Mouse (Mus musculus) forebrain, embryonic 15.5 days (tissue): ENCODE results near the gene Ccdc155. TPM values are rescaled to one million over a fixed set of nuclear protein-coding genes. Genes with fewer than 3 reads are reported as not detected.
A peak's percentile ranks its signal among the peaks of the same experiment; 100 is the strongest.
"Not testable (repeated sequence)": the region's sequence is repeated elsewhere in the genome, so short reads cannot be mapped to it uniquely, and the experiment has no call there.

Experiments
- ATAC-seq: fragments of 200-750 bp; cut with Nextera tagmentation; replicated peaks from 2 replicates; pipeline ENCODE4 v1.8.0; 2017; ENCODE audit warnings: mild to moderate bottlenecking, moderate TSS enrichment, moderate library complexity
- H3K27ac ChIP-seq: fragments of 300-500 bp; sonication (generic); replicated peaks from 2 replicates; pipeline ENCODE4 v1.5.1; 2015; ENCODE audit warnings: mild to moderate bottlenecking, inconsistent platforms
- H3K27me3 ChIP-seq: fragments of 300-500 bp; sonication (generic); 2 replicates; pipeline ENCODE4 v1.6.1; 2015; ENCODE audit warnings: inconsistent platforms
- H3K36me3 ChIP-seq: fragments of 300-500 bp; sonication (generic); 2 replicates; pipeline ENCODE4 v1.6.1; 2015; ENCODE audit warnings: mild to moderate bottlenecking, inconsistent platforms
- H3K4me1 ChIP-seq: fragments of 300-500 bp; sonication (generic); 2 replicates; pipeline ENCODE4 v1.6.1; 2015; ENCODE audit warnings: inconsistent platforms
- H3K4me2 ChIP-seq: fragments of 300-500 bp; sonication (generic); replicated peaks from 2 replicates; pipeline ENCODE4 v1.6.1; 2015; ENCODE audit warnings: mild to moderate bottlenecking, inconsistent platforms
- H3K4me3 ChIP-seq: fragments of 300-500 bp; sonication (generic); 2 replicates; pipeline ENCODE4 v1.5.1; 2015; ENCODE audit warnings: mild to moderate bottlenecking, inconsistent platforms
- H3K9ac ChIP-seq: fragments of 300-500 bp; sonication (generic); replicated peaks from 2 replicates; pipeline ENCODE4 v1.6.1; 2015; ENCODE audit warnings: mild to moderate bottlenecking, inconsistent platforms
- H3K9me3 ChIP-seq: fragments of 300-500 bp; sonication (generic); 2 replicates; pipeline ENCODE4 v1.6.1; 2016; ENCODE audit warnings: inconsistent platforms
- WGBS: fragments of 180-500 bp; shearing (Covaris S2); methylation state at CpG from one replicate; pipeline ENCODE4 v1.1.7; 2015; ENCODE audit warnings: mixed read lengths; 5-methylcytosine and 5-hydroxymethylcytosine counted together
- polyA plus RNA-seq: library from polyadenylated mRNA; unstranded; fragments of >200 nt; fragmentation: Nextera tagmentation; extraction: Ambion mirVana; gene quantifications from 2 replicates; pipeline ENCODE4 v1.2.1, GENCODE M21; 2015

Ccdc155 gene
- polyA plus RNA-seq, 1 experiment from 2014 or later: 0.74 TPM

GRCm38 (mm10) chr7:45158991-45159390, 45.7 kb downstream of the Ccdc155 start:
- no peak for ATAC-seq
- Histone ChIP-seq H3K9ac (no peak overlapping the region), H3K27me3 (peaks cover 9% of the 10 kb centered on the region), H3K36me3 (0 out of 2 replicates have a peak, but pooled peaks cover 2% of the 10 kb centered on the region), H3K4me1 (peaks cover 28% of the 10 kb centered on the region), H3K9me3 (no peaks in the 10 kb centered on the region), H3K27ac (no peak overlapping the region), H3K4me3 (no peak overlapping the region), H3K4me2 (no peak overlapping the region)
- WGBS: 93% methylated on average over 6 of the region's 6 CpGs

- H3K27me3 ChIP-seq: no peaks in the 10 kb centered on the region
- H3K27ac ChIP-seq: no peak overlapping the region
- ATAC-seq: no peak
- no peak overlapping the region for H3K4me3 ChIP-seq
- H3K9ac ChIP-seq: no peak overlapping the region
- H3K4me2 ChIP-seq: no peak overlapping the region
- no peaks in the 10 kb centered on the region for H3K9me3 ChIP-seq
- peaks cover 23% of the 10 kb centered on the region for H3K4me1 ChIP-seq
- 82% methylated on average over 14 of the region's 14 CpGs for WGBS
- 0 out of 2 replicates have a peak, but pooled peaks cover 2% of the 10 kb centered on the region for H3K36me3 ChIP-seq
Observed at GRCm38 (mm10) chr7:45157459-45157858, 47.2 kb downstream of the Ccdc155 start.

- 95% methylated on average over 15 of the region's 15 CpGs for WGBS
- no peaks in the 10 kb centered on the region for H3K9me3 ChIP-seq
- no peak for ATAC-seq
- peaks cover 15% of the 10 kb centered on the region for H3K4me1 ChIP-seq
- H3K4me2 ChIP-seq: no peak overlapping the region
- H3K9ac ChIP-seq: no peak overlapping the region
- no peak overlapping the region for H3K4me3 ChIP-seq
- no peak overlapping the region for H3K27ac ChIP-seq
- H3K36me3 ChIP-seq: 0 out of 2 replicates have a peak, but pooled peaks cover 2% of the 10 kb centered on the region
- H3K27me3 ChIP-seq: no peaks in the 10 kb centered on the region
Observed at GRCm38 (mm10) chr7:45156206-45156605, 48.5 kb downstream of the Ccdc155 start.

GRCm38 (mm10) chr7:45155590-45155989, 49.1 kb downstream of the Ccdc155 start:
- Histone ChIP-seq H3K4me1 (peaks cover 21% of the 10 kb centered on the region), H3K4me2 (0 out of 2 replicates have a peak overlapping the region, but pooled peaks have one; percentile 73), H3K9me3 (no peaks in the 10 kb centered on the region), H3K27ac (no peak overlapping the region), H3K36me3 (0 out of 2 replicates have a peak, but pooled peaks cover 2% of the 10 kb centered on the region), H3K27me3 (no peaks in the 10 kb centered on the region), H3K9ac (no peak overlapping the region), H3K4me3 (no peak overlapping the region; the same call in 1 of the 2 replicates)
- no peak for ATAC-seq
- WGBS: 87% methylated on average over 9 of the region's 9 CpGs

GRCm38 (mm10) chr7:45154993-45155514, 49.6 kb downstream of the Ccdc155 start:
- 80% methylated on average over 12 of the region's 12 CpGs for WGBS
- H3K9ac ChIP-seq: 0 out of 2 replicates have a peak overlapping the region, but pooled peaks have one; percentile 6
- H3K36me3 ChIP-seq: 0 out of 2 replicates have a peak, but pooled peaks cover 2% of the 10 kb centered on the region
- peak overlapping the region; percentile 73 for H3K4me2 ChIP-seq
- no peaks in the 10 kb centered on the region for H3K27me3 ChIP-seq
- ATAC-seq: no peak
- H3K4me1 ChIP-seq: peaks cover 21% of the 10 kb centered on the region
- H3K27ac ChIP-seq: peak overlapping the region; percentile 98
- H3K4me3 ChIP-seq: peak overlapping the region; percentile 79
- H3K9me3 ChIP-seq: no peaks in the 10 kb centered on the region

GRCm38 (mm10) chr7:45154096-45154992, 50.3 kb downstream of the Ccdc155 start, which contains the start of the genes Pih1d1 and Aldh16a1:
Gene Pih1d1 (plus strand): TSS chr7:45154303.
Gene Aldh16a1 (minus strand): TSS chr7:45154584.
- peak within 1 kb of the TSS; percentile 88 for H3K9ac ChIP-seq
- ATAC-seq: peak; percentile 96
- peak within 1 kb of the TSS; percentile 98 for H3K27ac ChIP-seq
- peak within 1 kb of the TSS; percentile 73 for H3K4me2 ChIP-seq
- 0 out of 2 replicates have a peak, but pooled peaks cover 2% of the 10 kb centered on the region for H3K36me3 ChIP-seq
- peak within 1 kb of the TSS; percentile 79 for H3K4me3 ChIP-seq
- no peaks in the 10 kb centered on the region for H3K27me3 ChIP-seq
- H3K4me1 ChIP-seq: peaks cover 21% of the 10 kb centered on the region
- WGBS: 5% methylated on average over 69 of the region's 69 CpGs
- no peaks in the 10 kb centered on the region for H3K9me3 ChIP-seq

GRCm38 (mm10) chr7:45153586-45153985, 51.1 kb downstream of the Ccdc155 start:
- peaks cover 21% of the 10 kb centered on the region for H3K4me1 ChIP-seq
- H3K4me3 ChIP-seq: peak overlapping the region; percentile 79
- 2% methylated on average over 5 of the region's 5 CpGs for WGBS
- peak overlapping the region; percentile 88 for H3K9ac ChIP-seq
- H3K36me3 ChIP-seq: 0 out of 2 replicates have a peak, but pooled peaks cover 1% of the 10 kb centered on the region
- ATAC-seq: no peak
- no peaks in the 10 kb centered on the region for H3K9me3 ChIP-seq
- peak overlapping the region; percentile 73 for H3K4me2 ChIP-seq
- peak overlapping the region; percentile 98 for H3K27ac ChIP-seq
- no peaks in the 10 kb centered on the region for H3K27me3 ChIP-seq

GRCm38 (mm10) chr7:45153052-45153451, 51.6 kb downstream of the Ccdc155 start:
- H3K9me3 ChIP-seq, H3K27me3 ChIP-seq, H3K36me3 ChIP-seq, H3K9ac ChIP-seq, ATAC-seq, H3K27ac ChIP-seq: not testable (repeated sequence)
- 91% methylated on average over 2 of the region's 2 CpGs for WGBS
- 0 out of 2 replicates have a peak overlapping the region, but pooled peaks have one; percentile 79 for H3K4me3 ChIP-seq
- H3K4me1 ChIP-seq: peaks cover 21% of the 10 kb centered on the region
- peak overlapping the region; percentile 73; the same call in 1 of the 2 replicates for H3K4me2 ChIP-seq

- ATAC-seq: no peak
- Histone ChIP-seq H3K9me3 (no peaks in the 10 kb centered on the region), H3K4me2 (no peak overlapping the region), H3K9ac (no peak overlapping the region), H3K27me3 (no peaks in the 10 kb centered on the region), H3K4me1 (peaks cover 21% of the 10 kb centered on the region), H3K27ac (no peak overlapping the region), H3K4me3 (no peak overlapping the region), H3K36me3 (no peaks in the 10 kb centered on the region)
- WGBS: 38% methylated on average over 11 of the region's 11 CpGs
Observed at GRCm38 (mm10) chr7:45151303-45151702, 53.4 kb downstream of the Ccdc155 start.

GRCm38 (mm10) chr7:45150321-45150720, 54.4 kb downstream of the Ccdc155 start:
- H3K4me2 ChIP-seq: no peak overlapping the region
- H3K36me3 ChIP-seq: no peaks in the 10 kb centered on the region
- H3K4me3 ChIP-seq: no peak overlapping the region
- peaks cover 21% of the 10 kb centered on the region for H3K4me1 ChIP-seq
- 72% methylated on average over 4 of the region's 4 CpGs for WGBS
- H3K27ac ChIP-seq: no peak overlapping the region
- H3K9me3 ChIP-seq: no peaks in the 10 kb centered on the region
- H3K9ac ChIP-seq: 0 out of 2 replicates have a peak overlapping the region, but pooled peaks have one; percentile 10
- no peaks in the 10 kb centered on the region for H3K27me3 ChIP-seq
- ATAC-seq: no peak

- Histone ChIP-seq H3K9me3 (no peaks in the 10 kb centered on the region), H3K27ac (no peak overlapping the region), H3K4me1 (peaks cover 15% of the 10 kb centered on the region), H3K9ac (no peak overlapping the region), H3K27me3 (no peaks in the 10 kb centered on the region), H3K4me3 (no peak overlapping the region), H3K36me3 (no peaks in the 10 kb centered on the region; the same call in 1 of the 2 replicates), H3K4me2 (no peak overlapping the region)
- 25% methylated on average over 6 of the region's 6 CpGs for WGBS
- ATAC-seq: no peak
Observed at GRCm38 (mm10) chr7:45149545-45149944, 55.1 kb downstream of the Ccdc155 start.
